In the genomic region with DNA sequence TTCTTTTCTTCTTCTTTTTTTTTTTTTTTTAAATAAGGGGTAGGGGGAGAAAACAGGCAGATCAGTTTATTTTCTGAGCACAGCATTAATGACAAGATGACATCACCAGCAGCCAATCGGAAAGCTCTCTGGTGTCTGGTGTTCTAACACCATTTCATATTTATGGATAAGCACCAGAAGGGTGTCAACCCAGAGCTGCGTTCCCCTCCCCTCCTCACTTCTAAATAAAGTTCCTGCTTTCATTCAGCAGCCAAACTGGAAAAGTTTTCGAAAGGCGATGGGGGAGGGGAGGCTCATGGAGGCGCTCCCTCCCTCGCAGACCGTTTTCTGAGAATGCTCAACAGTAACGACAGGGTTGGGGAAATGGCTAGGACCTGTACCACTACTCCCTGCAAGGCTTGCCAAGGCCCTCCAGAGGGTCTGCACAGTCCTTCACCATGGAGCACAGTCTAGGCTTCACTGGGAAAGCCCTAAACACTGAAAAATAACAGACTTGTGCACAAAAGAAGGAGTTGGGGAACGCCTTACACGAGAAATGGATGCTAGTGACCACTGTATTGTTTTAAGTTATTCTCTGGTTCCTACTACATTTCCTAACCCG, we compare ENCODE assay signal across 7 mouse cellular contexts.
DNase-seq lines count a peak whose midpoint lies in the region; ATAC-seq and TF ChIP-seq lines count a peak whose summit lies in the region.

No protein-coding gene starts in this region.

- H3K9ac ChIP-seq in hindbrain, postnatal 0 days (replicated peaks; ENCODE audit: low read length), result no peak overlapping the region

- peak overlapping the region; percentile 66; the same call in 1 of the 2 replicates for H3K27ac ChIP-seq in hindbrain, postnatal 0 days
- H3K27ac ChIP-seq in midbrain, embryonic 10.5 days (replicated peaks), result peak overlapping the region; percentile 83

- no peaks in the 10 kb centered on the region for H3K36me3 ChIP-seq in hindbrain, postnatal 0 days (ENCODE audit: insufficient read depth, low read length)
- no peaks in the 10 kb centered on the region for H3K36me3 ChIP-seq in midbrain, embryonic 10.5 days

- peaks cover 25% of the 10 kb centered on the region for H3K4me1 ChIP-seq in hindbrain, postnatal 0 days (ENCODE audit: insufficient read depth, low read length)
- peaks cover 83% of the 10 kb centered on the region for H3K4me1 ChIP-seq in midbrain, embryonic 10.5 days

- ATAC-seq in hindbrain, postnatal 0 days, result peak; percentile 72

- no peak overlapping the region for H3K4me3 ChIP-seq in hindbrain, postnatal 0 days (ENCODE audit: low read length)
- H3K4me3 ChIP-seq in midbrain, embryonic 10.5 days, result peak overlapping the region; percentile 33

- DNase-seq in thymus, postnatal 0 days (ENCODE audit: low spot score), result peak; percentile 21
- DNase-seq in thymus, postnatal 10 days (ENCODE audit: low spot score in 2 of 2), result no peak
- DNase-seq in frontal cortex, postnatal 36 days (ENCODE audit: low spot score in 2 of 2), result peak; percentile 45 to 83
- peak; percentile 65 for DNase-seq in hindbrain, postnatal 0 days (ENCODE audit: low spot score)
- DNase-seq in midbrain, embryonic 10.5 days (ENCODE audit: low spot score), result peak; percentile 31
- DNase-seq in thymus, postnatal 4 days, result peak; percentile 51
- no peak for DNase-seq in adrenal gland, adult 8-10 months

- H3K27me3 ChIP-seq in hindbrain, postnatal 0 days (ENCODE audit: insufficient read depth, low read length), result no peaks in the 10 kb centered on the region
- no peaks in the 10 kb centered on the region for H3K27me3 ChIP-seq in midbrain, embryonic 10.5 days (ENCODE audit: low read depth, poor library complexity, severe bottlenecking)

- 40% methylated on average over 11 of the region's 11 CpGs for WGBS in hindbrain, postnatal 0 days
- WGBS in midbrain, embryonic 10.5 days, result 46% methylated on average over 11 of the region's 11 CpGs

- H3K9me3 ChIP-seq in hindbrain, postnatal 0 days (ENCODE audit: low read length), result no peaks in the 10 kb centered on the region
- H3K9me3 ChIP-seq in midbrain, embryonic 10.5 days (replicated peaks), result no peaks in the 10 kb centered on the region

- H3K4me2 ChIP-seq in hindbrain, postnatal 0 days (ENCODE audit: low read depth, low read length), result peak overlapping the region; percentile 39

- TF ChIP-seq CTCF in hindbrain, postnatal 0 days (IDR thresholded peaks at IDR 0.05; ENCODE audit: low read depth), result no peak

Comparison
In these comparisons a context has a peak if more than half of its experiments do, and no peak if none do; other contexts are left out.
1. DNase-seq: peak in thymus, postnatal 0 days (single experiment), frontal cortex, postnatal 36 days (2 of 2), hindbrain, postnatal 0 days (single experiment), midbrain, embryonic 10.5 days (single experiment) and thymus, postnatal 4 days (single experiment); none in thymus, postnatal 10 days (0 of 2) and adrenal gland, adult 8-10 months (single experiment).